Mouse (Mus musculus) spleen, embryonic (tissue): Measurements from ENCODE around the gene Palm3.

Experiments used
- CTCF ChIA-PET: fragments of 350-600 bp; sonication (Branson Sonifier 250); formaldehyde crosslinking; loops from one replicate; lab custom pipeline; 2022; lab: Charles Lee

The Palm3 gene

DNA sequence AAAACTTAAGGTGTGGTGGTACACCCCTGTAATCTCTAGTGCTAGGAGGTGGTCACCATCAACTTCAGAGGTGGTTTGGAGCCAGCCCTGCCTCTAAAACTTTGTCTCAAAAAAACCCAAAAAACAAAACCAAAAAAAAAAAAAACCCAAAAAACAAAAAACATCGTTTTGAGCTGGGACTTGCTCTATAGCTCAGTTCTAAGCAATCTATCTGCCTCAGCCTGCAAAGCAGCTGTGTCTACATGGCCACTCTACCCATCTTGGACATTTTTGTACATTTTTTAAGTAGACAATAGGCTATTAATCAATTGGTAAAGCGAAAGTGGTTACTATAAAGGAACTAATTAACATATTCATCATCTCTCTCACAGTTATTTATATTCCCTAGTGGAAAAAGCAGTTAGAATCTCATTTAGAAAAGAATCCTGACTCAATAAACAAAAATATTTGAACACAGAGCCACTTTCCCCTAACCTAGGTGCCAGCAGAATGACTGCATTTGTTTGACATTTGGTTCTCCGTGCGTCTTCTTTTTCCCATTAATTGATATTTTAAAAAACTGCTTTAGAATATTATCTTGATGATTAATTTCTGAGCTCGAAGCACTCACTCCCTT lies 44.3 kb downstream of the Palm3 start:
- CTCF ChIA-PET: interaction anchor here (0.6 kb wide), 1 partner anchor 35 kb away, joined by 3 read pairs; no protein-coding TSS in a partner anchor

DNA sequence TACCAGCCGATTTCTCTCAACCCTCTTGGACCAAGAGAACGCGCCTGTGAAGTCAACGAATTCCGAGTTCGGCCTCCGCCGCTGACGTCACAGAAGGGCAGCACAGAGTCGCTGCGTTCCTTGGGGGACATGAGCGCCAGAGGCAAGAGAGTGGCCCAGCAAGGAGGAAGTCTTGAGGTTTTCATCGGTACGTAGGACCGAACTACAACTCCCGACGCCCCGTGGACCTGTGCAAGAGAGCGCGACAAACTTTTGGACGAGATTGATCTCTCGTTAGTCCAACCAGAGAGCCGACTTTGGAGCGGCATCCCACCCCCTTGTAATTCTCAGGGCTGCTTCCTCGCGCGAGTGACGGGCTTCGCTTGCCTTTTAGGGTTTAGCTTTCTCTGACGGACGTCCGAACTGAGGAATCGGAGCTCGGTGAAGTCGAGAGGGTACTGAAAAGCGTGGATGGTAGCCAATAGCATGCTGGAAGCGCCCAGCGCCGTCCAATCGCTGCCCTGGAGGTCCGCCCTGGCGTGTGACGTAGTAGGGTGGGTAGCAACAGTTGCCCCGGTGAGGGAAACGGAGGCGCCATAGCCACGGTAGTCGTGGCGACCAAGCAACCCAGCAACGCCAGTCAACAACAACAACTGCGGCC lies 45.1 kb downstream of the Palm3 start, which contains the start of gene Rfx1:
Gene Rfx1 (plus strand): TSS at position 544 of the 640 bp plus-strand sequence.
- CTCF ChIA-PET: no interaction called here

GRCm38 (mm10) chr8:84067047-84067573 lies 45.8 kb downstream of the Palm3 start:
- CTCF ChIA-PET: no interaction called here

- CTCF ChIA-PET: interaction anchor here (0.7 kb wide), 1 partner anchor 64 kb away, joined by 3 read pairs; no protein-coding TSS in a partner anchor
These were observed 46.6 kb downstream of the Palm3 start for GRCm38 (mm10) chr8:84067911-84068310.

GRCm38 (mm10) chr8:84068316-84069035 lies 47.2 kb downstream of the Palm3 start:
- CTCF ChIA-PET: interaction anchor here (0.5 to 0.7 kb wide), 2 partner anchors 50 to 63 kb away, joined by 3 read pairs; no protein-coding TSS in a partner anchor

- CTCF ChIA-PET: interaction anchor here (0.6 kb wide), 1 partner anchor 212 kb away, joined by 4 read pairs; no protein-coding TSS in a partner anchor
These were observed 47.9 kb downstream of the Palm3 start for GRCm38 (mm10) chr8:84069169-84069568.

- CTCF ChIA-PET: interaction anchor here (0.6 kb wide), 2 partner anchors 34 to 211 kb away, joined by 3 to 4 read pairs; no protein-coding TSS in a partner anchor
These were observed 48.5 kb downstream of the Palm3 start for GRCm38 (mm10) chr8:84069750-84070149.

GRCm38 (mm10) chr8:84070241-84070640 lies 49.0 kb downstream of the Palm3 start:
- CTCF ChIA-PET: interaction anchor here (0.6 kb wide), 1 partner anchor 34 kb away, joined by 3 read pairs; no protein-coding TSS in a partner anchor

GRCm38 (mm10) chr8:84070667-84071066 lies 49.4 kb downstream of the Palm3 start:
- CTCF ChIA-PET: no interaction called here

DNA sequence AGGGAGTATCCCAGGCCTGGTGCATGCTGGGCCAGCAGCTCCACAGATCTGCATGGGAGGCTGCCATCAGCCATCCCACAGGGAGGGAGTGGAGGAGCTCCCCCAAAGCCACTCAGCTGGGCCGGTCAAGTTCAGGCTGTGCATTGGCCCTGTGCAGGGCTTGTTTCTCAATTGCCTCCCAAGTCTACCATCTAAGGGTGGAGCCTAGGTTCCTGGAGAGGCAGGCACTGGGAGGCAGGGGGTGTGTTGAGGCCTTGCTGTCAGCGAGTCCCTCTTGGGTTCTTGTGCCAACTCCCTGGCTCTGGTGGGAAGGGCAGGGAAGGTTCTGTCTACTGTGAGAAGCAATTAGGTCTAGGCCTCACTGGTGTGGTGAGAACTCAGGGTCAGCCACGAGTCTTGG lies 50.6 kb downstream of the Palm3 start:
- CTCF ChIA-PET: no interaction called here

DNA sequence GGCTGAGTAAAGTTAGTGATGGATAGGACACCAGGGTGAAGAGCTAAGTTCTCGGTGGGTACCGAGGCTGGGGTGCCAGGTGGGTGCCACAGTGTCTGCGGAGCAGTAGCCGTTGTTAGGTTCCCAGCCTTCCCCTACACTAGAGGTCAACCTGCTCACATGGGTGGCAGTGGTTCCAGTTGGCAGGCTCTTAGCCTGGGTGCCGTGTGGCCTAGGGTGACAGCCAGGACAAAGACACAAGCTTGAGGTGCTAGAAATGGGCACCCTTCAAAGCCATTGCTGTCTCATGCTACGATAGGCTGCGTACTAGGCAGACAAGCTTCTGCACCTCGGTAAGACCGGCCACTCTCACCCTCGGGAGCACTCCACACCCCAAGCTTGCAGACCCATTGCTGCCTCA lies 51.0 kb downstream of the Palm3 start:
- CTCF ChIA-PET: no interaction called here

DNA sequence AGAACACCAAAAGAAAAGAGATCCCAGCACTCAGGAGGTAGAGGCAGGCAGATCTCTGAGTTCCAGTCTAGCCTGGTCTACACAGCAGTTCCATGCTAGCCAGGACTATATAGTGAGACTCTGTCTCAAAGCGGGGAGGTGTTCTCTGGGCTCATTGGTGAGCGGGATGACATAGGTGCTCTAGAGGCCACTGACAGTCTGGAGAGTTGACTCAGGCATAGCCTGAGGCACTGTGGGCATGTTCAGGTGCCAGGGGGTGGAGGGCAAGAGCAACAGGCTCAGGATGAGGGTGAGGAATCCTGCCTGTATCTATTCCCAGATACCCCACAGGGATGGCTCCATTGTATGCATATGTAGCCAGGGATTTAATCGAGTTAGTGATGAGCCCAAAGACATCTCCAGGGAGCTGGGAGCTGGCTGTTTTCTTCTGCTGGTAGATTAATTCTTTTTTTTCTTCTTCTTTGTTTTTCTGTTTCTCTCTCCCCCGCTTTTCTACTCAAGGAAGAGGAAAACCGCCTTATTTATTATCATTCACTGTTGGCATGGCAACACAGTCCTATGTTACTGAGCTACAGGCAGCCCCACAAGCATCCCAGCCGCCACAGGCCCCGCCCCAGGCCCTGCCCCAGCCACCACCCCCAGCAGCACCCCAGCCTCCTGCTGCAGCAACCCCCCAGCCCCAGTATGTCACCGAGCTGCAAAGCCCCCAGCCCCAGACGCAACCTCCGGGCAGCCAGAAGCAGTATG lies 52.1 kb downstream of the Palm3 start:
- CTCF ChIA-PET: no interaction called here

GRCm38 (mm10) chr8:84076412-84076811 lies 55.1 kb downstream of the Palm3 start:
- CTCF ChIA-PET: interaction anchor here (0.6 kb wide), 2 partner anchors 37 to 176 kb away, joined by 3 to 7 read pairs; no protein-coding TSS in a partner anchor

DNA sequence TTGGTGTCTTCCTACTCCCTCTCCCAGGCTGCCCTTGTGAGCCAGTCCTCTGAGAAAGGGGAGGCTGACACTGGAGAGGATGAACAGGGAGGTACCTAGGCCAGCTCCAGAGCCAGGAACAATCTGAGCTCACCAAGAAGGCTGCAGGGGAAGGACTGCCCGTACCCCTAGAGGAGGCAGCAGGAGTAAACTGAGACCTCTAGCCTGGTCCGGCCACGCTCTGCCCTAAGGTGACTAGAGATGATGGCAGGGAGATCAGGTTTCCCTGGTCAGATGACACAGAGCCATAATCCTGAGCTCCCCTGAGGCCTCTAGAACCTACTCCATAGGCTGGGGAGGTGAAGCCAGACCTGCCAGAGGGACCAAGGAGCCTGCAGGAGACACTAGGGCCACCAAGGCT lies 55.6 kb downstream of the Palm3 start:
- CTCF ChIA-PET: interaction anchor here (0.6 kb wide), 2 partner anchors 37 to 177 kb away, joined by 3 to 7 read pairs; no protein-coding TSS in a partner anchor

DNA sequence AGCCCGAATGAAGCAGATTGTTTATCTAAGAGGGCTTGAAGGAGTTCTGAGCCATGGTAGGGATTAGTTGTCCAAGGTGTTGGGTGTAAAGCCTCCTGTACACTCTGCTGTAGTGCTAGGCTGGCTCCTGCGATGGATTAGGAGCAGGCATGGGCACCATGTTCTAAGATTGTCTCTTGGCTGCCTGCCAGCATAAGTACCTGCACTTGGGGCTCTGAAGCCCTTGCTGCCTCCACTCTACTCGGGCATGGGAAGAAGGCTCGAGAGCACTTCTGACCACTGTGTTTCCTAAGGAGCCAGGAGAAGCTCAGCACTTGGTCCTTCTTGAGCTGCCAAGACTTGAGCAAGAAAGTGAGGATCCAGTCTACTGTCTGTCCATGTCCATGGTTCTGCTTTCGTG lies 57.9 kb downstream of the Palm3 start:
- CTCF ChIA-PET: no interaction called here
